In genomic region chr15:6743723-6744122, GRCm38 (mm10) we compare ENCODE assay signal across 19 mouse cellular contexts. TPM values are rescaled to one million over a fixed set of nuclear protein-coding genes. Genes with fewer than 3 reads are reported as not detected.
DNase-seq lines count a peak whose midpoint lies in the region; ATAC-seq and TF ChIP-seq lines count a peak whose summit lies in the region.
"Had no signal": no experiment of that assay in that cellular context is flagged by ENCODE, and none has a peak within 500 bp of the region (broad histone marks: within the 10 kb centered on the region; RNA-seq: fewer than 3 reads in every experiment).

No protein-coding gene starts in this region.

- ATAC-seq in heart, embryonic 11.5 days (replicated peaks; ENCODE audit: insufficient number of reproducible peaks, low FRiP score, low TSS enrichment) = no peak; the same call in 1 of the 2 replicates
- ATAC-seq in kidney, embryonic 14.5 days (ENCODE audit: low FRiP score, low TSS enrichment) = peak; percentile 60; the same call in 1 of the 2 replicates
- ATAC-seq in megakaryocyte-erythroid progenitor cell, adult 5-6 weeks (replicated peaks; ENCODE audit: low FRiP score, low TSS enrichment, poor library complexity, severe bottlenecking) = peak; percentile 84
- ATAC-seq in forebrain, postnatal 0 days = no peak
- ATAC-seq: forebrain, embryonic 14.5 days had no signal

- DNase-seq in heart, postnatal 36 days = no peak
- no peak for DNase-seq in kidney, adult 11 months
- peak; percentile 36 for DNase-seq in embryo, embryonic 10.5 days (ENCODE audit: low spot score)
- no peak for DNase-seq in adrenal gland, postnatal 36 days
- DNase-seq in forebrain, postnatal 0 days = no peak
- DNase-seq: cerebellum, adult 8-10 months; kidney, adult 2 months; kidney, postnatal 14 days; layer of hippocampus, postnatal 36 days; midbrain, embryonic 14.5 days; thymus, adult 2 months had no signal

- intact Hi-C loops in heart, postnatal 36 days (cut with DNase I) = no loop called here

- H3K36me3 ChIP-seq in heart, embryonic 11.5 days (ENCODE audit: control insufficient read depth, insufficient read depth, low read length) = peaks cover 11% of the 10 kb centered on the region; the same call in 1 of the 2 replicates
- peaks cover 15% of the 10 kb centered on the region for H3K36me3 ChIP-seq in kidney, embryonic 14.5 days (ENCODE audit: control insufficient read depth, insufficient read depth, low read length)
- peaks cover 22% of the 10 kb centered on the region for H3K36me3 ChIP-seq in forebrain, postnatal 0 days (ENCODE audit: insufficient read depth)

- no peak for TF ChIP-seq CTCF in forebrain, postnatal 0 days (IDR thresholded peaks at IDR 0.05; ENCODE audit: low read depth)

- H3K27ac ChIP-seq in heart, embryonic 11.5 days (ENCODE audit: low read depth, low read length) = peak overlapping the region; percentile 69
- no peak overlapping the region for H3K27ac ChIP-seq in kidney, embryonic 14.5 days (ENCODE audit: low read depth, low read length)
- no peak overlapping the region for H3K27ac ChIP-seq in forebrain, postnatal 0 days (ENCODE audit: low read depth, low read length)
- H3K27ac ChIP-seq: embryonic facial prominence, embryonic 13.5 days; layer of hippocampus, adult 2 months; macrophage; neural tube, embryonic 13.5 days had no signal

- no peaks in the 10 kb centered on the region for H3K9me3 ChIP-seq in heart, embryonic 11.5 days (replicated peaks; ENCODE audit: control insufficient read depth, low read length)
- H3K9me3 ChIP-seq in kidney, embryonic 14.5 days (ENCODE audit: control insufficient read depth, low read length) = no peaks in the 10 kb centered on the region
- no peaks in the 10 kb centered on the region for H3K9me3 ChIP-seq in forebrain, postnatal 0 days (ENCODE audit: low read length)
- H3K9me3 ChIP-seq: embryonic facial prominence, embryonic 13.5 days; neural tube, embryonic 13.5 days had no signal

- peaks cover 9% of the 10 kb centered on the region; the same call in 1 of the 2 replicates for H3K4me1 ChIP-seq in heart, embryonic 11.5 days (ENCODE audit: control insufficient read depth, insufficient read depth, low read length)
- 0 out of 2 replicates have a peak, but pooled peaks cover 8% of the 10 kb centered on the region for H3K4me1 ChIP-seq in kidney, embryonic 14.5 days (ENCODE audit: control insufficient read depth, insufficient read depth, low read length)
- H3K4me1 ChIP-seq in forebrain, postnatal 0 days (ENCODE audit: insufficient read depth) = no peaks in the 10 kb centered on the region
- H3K4me1 ChIP-seq: embryonic facial prominence, embryonic 13.5 days; neural tube, embryonic 13.5 days had no signal

- no peaks in the 10 kb centered on the region for H3K27me3 ChIP-seq in heart, embryonic 11.5 days (ENCODE audit: control insufficient read depth, insufficient read depth, low read length)
- no peaks in the 10 kb centered on the region for H3K27me3 ChIP-seq in kidney, embryonic 14.5 days (ENCODE audit: control insufficient read depth, insufficient read depth, low read length)
- no peaks in the 10 kb centered on the region for H3K27me3 ChIP-seq in forebrain, postnatal 0 days (ENCODE audit: insufficient read depth, low read length)
- H3K27me3 ChIP-seq: embryonic facial prominence, embryonic 13.5 days; neural tube, embryonic 13.5 days had no signal

- H3K9ac ChIP-seq in heart, embryonic 11.5 days (ENCODE audit: low read depth, low read length) = 0 out of 2 replicates have a peak overlapping the region, but pooled peaks have one; percentile 2
- no peak overlapping the region for H3K9ac ChIP-seq in kidney, embryonic 14.5 days (ENCODE audit: low read depth, low read length)
- H3K9ac ChIP-seq in forebrain, postnatal 0 days = no peak overlapping the region
- H3K9ac ChIP-seq: embryonic facial prominence, embryonic 13.5 days; neural tube, embryonic 13.5 days had no signal

- no peak overlapping the region for H3K4me3 ChIP-seq in heart, embryonic 11.5 days (ENCODE audit: low read depth, low read length)
- no peak overlapping the region for H3K4me3 ChIP-seq in kidney, embryonic 14.5 days (ENCODE audit: low read length)
- no peak overlapping the region for H3K4me3 ChIP-seq in forebrain, postnatal 0 days (ENCODE audit: low read depth, low read length)
- H3K4me3 ChIP-seq: embryonic facial prominence, embryonic 13.5 days; layer of hippocampus, adult 2 months; neural tube, embryonic 13.5 days had no signal

- H3K4me2 ChIP-seq in heart, embryonic 11.5 days = peak overlapping the region; percentile 52
- H3K4me2 ChIP-seq in kidney, embryonic 14.5 days (replicated peaks; ENCODE audit: low read depth, low read length) = no peak overlapping the region
- no peak overlapping the region for H3K4me2 ChIP-seq in forebrain, postnatal 0 days (ENCODE audit: low read depth)
- H3K4me2 ChIP-seq: embryonic facial prominence, embryonic 13.5 days; neural tube, embryonic 13.5 days had no signal

- WGBS in heart, embryonic 11.5 days (ENCODE audit: insufficient replicate concordance) = 6% methylated on average over 8 of the region's 8 CpGs
- WGBS in kidney, embryonic 14.5 days = 17% methylated on average over 8 of the region's 8 CpGs
- WGBS in forebrain, postnatal 0 days = 77% methylated on average over 8 of the region's 8 CpGs

RNA-seq across cellular contexts. Expression of gene Rictor, which starts 35.5 kb away (rescaled TPM):
- polyA plus RNA-seq in heart, embryonic 11.5 days (2014; fragmentation: Nextera tagmentation; extraction: Ambion mirVana) = 35.0 and 38.4 TPM in 2 replicates
- total RNA-seq in heart, postnatal 36 days (2021) = 10 to 100 TPM; 15.0 to 15.2 TPM
- polyA plus RNA-seq in kidney, embryonic 14.5 days (2014; fragmentation: Nextera tagmentation; extraction: Ambion mirVana) = 31.3 and 46.1 TPM in 2 replicates
- 32.5 and 47.1 TPM in 2 replicates for total RNA-seq in megakaryocyte-erythroid progenitor cell, adult 5-6 weeks (2014; fragmentation: Nextera tagmentation)
- 32.6 and 50.7 TPM in 2 replicates for total RNA-seq in megakaryocyte-erythroid progenitor cell, adult 5-6 weeks (2017)
- 10 to 100 TPM; 25.6 to 25.7 TPM for total RNA-seq in adrenal gland, postnatal 36 days (2021)
- total RNA-seq in forebrain, postnatal 0 days (2014; rRNA removed) = 30.6 and 42.0 TPM in 2 replicates
- 20.2 and 32.9 TPM in 2 replicates for polyA plus RNA-seq in forebrain, postnatal 0 days (2015; fragmentation: Nextera tagmentation; extraction: Ambion mirVana)

Comparison
In these comparisons a context has a peak if more than half of its experiments do, and no peak if none do; other contexts are left out.
1. ATAC-seq: peak in kidney, embryonic 14.5 days (single experiment) and megakaryocyte-erythroid progenitor cell, adult 5-6 weeks (single experiment); none in heart, embryonic 11.5 days (single experiment) and forebrain, postnatal 0 days (single experiment).